Mouse (Mus musculus) kidney, postnatal 0 days (tissue): ENCODE data around the gene Nkpd1. TPM values are rescaled to one million over a fixed set of nuclear protein-coding genes. Genes with fewer than 3 reads are reported as not detected.

ENCODE experiments used
- ATAC-seq: fragments of 200-750 bp; cut with Nextera tagmentation; replicated peaks from 2 replicates; pipeline ENCODE4 v1.8.0; 2017; ENCODE audit warnings: low read depth, moderate number of reproducible peaks, moderate TSS enrichment, moderate library complexity; ENCODE audit not compliant: low FRiP score
- DNase-seq: peaks from one replicate; pipeline ENCODE4 v3.0.0-alpha.2; 2016; ENCODE audit warnings: low spot score
- H3K27ac ChIP-seq: fragments of 300-500 bp; sonication (generic); 2 replicates; pipeline ENCODE4 v1.5.1; 2014; ENCODE audit warnings: mild to moderate bottlenecking
- H3K27me3 ChIP-seq: fragments of 300-500 bp; sonication (generic); 2 replicates; pipeline ENCODE4 v1.6.1; 2014; ENCODE audit warnings: low read length, mixed read lengths; ENCODE audit not compliant: insufficient read depth
- H3K36me3 ChIP-seq: fragments of 300-500 bp; sonication (generic); 2 replicates; pipeline ENCODE4 v1.6.1; 2014; ENCODE audit warnings: low read length, mixed read lengths; ENCODE audit not compliant: insufficient read depth
- H3K4me1 ChIP-seq: fragments of 300-500 bp; sonication (generic); replicated peaks from 2 replicates; pipeline ENCODE4 v1.6.1; 2014; ENCODE audit warnings: antibody characterized with exemption, low read length, mixed read lengths; ENCODE audit not compliant: insufficient read depth
- H3K4me2 ChIP-seq: fragments of 300-500 bp; sonication (generic); 2 replicates; pipeline ENCODE4 v1.6.1; 2014; ENCODE audit warnings: mild to moderate bottlenecking, low read length, moderate library complexity, mixed read lengths
- H3K4me3 ChIP-seq: fragments of 300-500 bp; sonication (generic); replicated peaks from 2 replicates; pipeline ENCODE4 v1.5.1; 2014; ENCODE audit warnings: low read depth, low read length
- H3K9ac ChIP-seq: fragments of 300-500 bp; sonication (generic); 2 replicates; pipeline ENCODE4 v1.6.1; 2014; ENCODE audit warnings: low read depth, low read length
- H3K9me3 ChIP-seq: fragments of 300-500 bp; sonication (generic); replicated peaks from 2 replicates; pipeline ENCODE4 v1.6.1; 2016; ENCODE audit warnings: low read length, inconsistent platforms, mixed read lengths
- CTCF ChIP-seq: IDR thresholded peaks from 2 replicates; pipeline ENCODE4 v1.5.1; 2016; ENCODE audit warnings: antibody characterized with exemption, low read depth, mild to moderate bottlenecking, moderate library complexity
- WGBS: fragments of 180-500 bp; shearing (Covaris S2); extraction: QIAGEN DNeasy Blood & Tissue Kit; methylation state at CpG from one replicate; pipeline ENCODE4 v1.1.7; 2014; 5-methylcytosine and 5-hydroxymethylcytosine counted together
- polyA plus RNA-seq: library from polyadenylated mRNA; unstranded; fragments of >200 nt; fragmentation: Nextera tagmentation; extraction: Ambion mirVana; gene quantifications from 2 replicates; pipeline ENCODE4 v1.2.1, GENCODE M21; 2015

Nkpd1 gene
- polyA plus RNA-seq, 1 experiment from 2014 or later, result not detected

- Histone ChIP-seq H3K4me2 (no peak overlapping the region), H3K27ac (no peak overlapping the region), H3K9ac (no peak overlapping the region), H3K9me3 (no peaks in the 10 kb centered on the region), H3K27me3 (no peaks in the 10 kb centered on the region), H3K4me1 (peaks cover 25% of the 10 kb centered on the region), H3K4me3 (no peak overlapping the region), H3K36me3 (0 out of 2 replicates have a peak, but pooled peaks cover 2% of the 10 kb centered on the region)
- ATAC-seq (no peak), DNase-seq (no peak)
- no peak for TF ChIP-seq CTCF
- 94% methylated on average over 6 of the region's 6 CpGs for WGBS
These were observed 40.6 kb downstream of the Nkpd1 start for GRCm38 (mm10) chr7:19557982-19558900.

- Histone ChIP-seq H3K9ac (0 out of 2 replicates have a peak overlapping the region, but pooled peaks have one; percentile 8), H3K4me3 (no peak overlapping the region), H3K27me3 (no peaks in the 10 kb centered on the region), H3K4me1 (peaks cover 25% of the 10 kb centered on the region), H3K9me3 (no peaks in the 10 kb centered on the region), H3K27ac (no peak overlapping the region), H3K4me2 (no peak overlapping the region), H3K36me3 (0 out of 2 replicates have a peak, but pooled peaks cover 2% of the 10 kb centered on the region)
- no peak for ATAC-seq
- 60% methylated on average over 2 of the region's 2 CpGs for WGBS
- TF ChIP-seq CTCF, result peak; percentile 66
- peak; percentile 37 for DNase-seq
These were observed 41.3 kb downstream of the Nkpd1 start for GRCm38 (mm10) chr7:19558965-19559364.

GRCm38 (mm10) chr7:19560491-19561260 lies 43.0 kb downstream of the Nkpd1 start:
- H3K4me2 ChIP-seq, result peak overlapping the region; percentile 65
- peaks cover 25% of the 10 kb centered on the region for H3K4me1 ChIP-seq
- ATAC-seq, result no peak
- H3K4me3 ChIP-seq, result peak overlapping the region; percentile 80
- H3K9me3 ChIP-seq, result no peaks in the 10 kb centered on the region
- H3K27me3 ChIP-seq, result no peaks in the 10 kb centered on the region
- H3K9ac ChIP-seq, result peak overlapping the region; percentile 94
- 12% methylated on average over 11 of the region's 11 CpGs for WGBS
- 0 out of 2 replicates have a peak, but pooled peaks cover 14% of the 10 kb centered on the region for H3K36me3 ChIP-seq
- no peak for TF ChIP-seq CTCF
- peak; percentile 24 for DNase-seq
- H3K27ac ChIP-seq, result peak overlapping the region; percentile 94; the same call in 1 of the 2 replicates

GRCm38 (mm10) chr7:19561431-19561764 lies 43.8 kb downstream of the Nkpd1 start:
- Histone ChIP-seq H3K4me1 (peaks cover 25% of the 10 kb centered on the region), H3K27ac (peak overlapping the region; percentile 94)

DNA sequence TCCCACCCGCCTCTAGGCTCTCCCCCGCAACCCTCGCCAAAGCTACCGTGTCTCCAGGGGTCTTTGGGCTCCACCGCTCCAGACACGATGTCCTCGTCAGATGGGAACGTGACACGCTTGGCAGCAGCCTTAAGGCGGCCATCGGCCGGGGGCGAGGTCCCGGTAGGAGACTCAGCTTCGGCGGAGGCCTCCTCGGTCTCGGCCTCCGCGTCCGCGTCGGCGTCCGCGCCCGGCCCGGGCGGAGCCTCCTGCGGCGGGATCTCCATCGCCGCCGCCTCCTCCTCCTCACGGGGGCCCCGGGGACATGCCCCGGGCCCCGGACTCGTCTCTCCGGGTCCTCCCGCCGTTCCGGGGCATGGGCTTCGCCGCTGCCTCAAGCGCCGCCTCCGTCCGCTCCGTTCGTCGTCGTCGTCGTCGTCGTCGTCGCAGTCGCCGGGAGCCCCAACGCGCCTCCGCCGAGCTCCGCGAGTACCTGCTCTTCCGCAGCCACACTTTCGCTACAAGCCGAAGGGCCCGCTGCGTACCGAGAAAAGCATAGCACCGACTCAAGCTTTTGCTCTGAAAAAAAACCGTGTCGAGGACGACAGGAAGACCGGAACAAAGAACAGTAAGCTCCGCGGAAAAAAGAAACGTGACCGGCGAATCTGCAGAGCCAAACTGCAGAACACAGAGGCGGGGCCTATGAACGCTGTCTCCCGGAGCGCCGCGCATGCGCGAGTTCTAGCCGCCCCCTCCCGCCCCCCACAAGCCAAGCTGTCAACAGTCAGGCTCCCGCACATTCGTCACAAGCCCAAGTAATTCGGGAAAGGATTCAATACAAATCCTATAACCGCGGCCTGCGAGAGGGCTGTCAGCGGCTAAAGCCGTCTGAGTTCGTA lies 44.4 kb downstream of the Nkpd1 start:
- Histone ChIP-seq H3K27ac (peak overlapping the region; percentile 94), H3K4me1 (peaks cover 25% of the 10 kb centered on the region), H3K36me3 (0 out of 2 replicates have a peak, but pooled peaks cover 19% of the 10 kb centered on the region), H3K4me2 (peak overlapping the region; percentile 65), H3K27me3 (no peaks in the 10 kb centered on the region), H3K9ac (peak overlapping the region; percentile 94), H3K9me3 (no peaks in the 10 kb centered on the region), H3K4me3 (peak overlapping the region; percentile 80)
- TF ChIP-seq CTCF, result no peak
- under 1% methylated on average over 102 of the region's 102 CpGs for WGBS
- ATAC-seq (peak; percentile 78), DNase-seq (peak; percentile 98)

More at GRCm38 (mm10) chr7:19561431-19561764, 43.8 kb downstream of the Nkpd1 start:
- ATAC-seq (no peak), DNase-seq (peak; percentile 28)
- Histone ChIP-seq H3K27me3 (no peaks in the 10 kb centered on the region), H3K4me2 (peak overlapping the region; percentile 65), H3K9ac (peak overlapping the region; percentile 94), H3K9me3 (no peaks in the 10 kb centered on the region), H3K36me3 (0 out of 2 replicates have a peak, but pooled peaks cover 19% of the 10 kb centered on the region), H3K4me3 (peak overlapping the region; percentile 80)
- under 1% methylated on average over 11 of the region's 11 CpGs for WGBS
- no peak for TF ChIP-seq CTCF
